Mouse (Mus musculus): Measurements from ENCODE around the gene Relb. TPM values are rescaled to one million over a fixed set of nuclear protein-coding genes. Genes with fewer than 3 reads are reported as not detected.
A peak's percentile ranks its signal among the peaks of the same experiment; 100 is the strongest.

Relb gene
- polyA plus RNA-seq (2012; rRNA removed): 22.5 and 23.5 TPM in 2 replicates

- DNase-seq (ENCODE audit: low spot score): peak; percentile 73
These were observed at the start of gene Relb for GRCm38 (mm10) chr7:19629361-19629734. Gene Relb, minus strand, starts transcription at chr7:19629438.

- no peak for DNase-seq (ENCODE audit: low spot score)
These were observed 49.7 kb upstream of the Relb start for GRCm38 (mm10) chr7:19678901-19679300.

GRCm38 (mm10) chr7:19677872-19678271 lies 48.6 kb upstream of the Relb start, which contains the start of gene Apoc2:
Gene Apoc2, minus strand, starts transcription at chr7:19677941.
- DNase-seq (ENCODE audit: low spot score): no peak

- DNase-seq (ENCODE audit: low spot score): no peak
These were observed 47.4 kb upstream of the Relb start for GRCm38 (mm10) chr7:19676662-19677061.

GRCm38 (mm10) chr7:19675824-19676223 lies 46.6 kb upstream of the Relb start:
- no peak for DNase-seq (ENCODE audit: low spot score)

GRCm38 (mm10) chr7:19673083-19673699 lies 44.0 kb upstream of the Relb start:
- DNase-seq (ENCODE audit: low spot score): no peak

GRCm38 (mm10) chr7:19671511-19671910 lies 42.3 kb upstream of the Relb start:
- DNase-seq (ENCODE audit: low spot score): no peak

- peak; percentile 65 for DNase-seq (ENCODE audit: low spot score)
These were observed 39.9 kb upstream of the Relb start for GRCm38 (mm10) chr7:19668947-19669721.

- no peak for DNase-seq (ENCODE audit: low spot score)
These were observed 38.2 kb upstream of the Relb start for GRCm38 (mm10) chr7:19667434-19667833.

GRCm38 (mm10) chr7:19666750-19667149 lies 37.5 kb upstream of the Relb start:
- no peak for DNase-seq (ENCODE audit: low spot score)

- peak; percentile 95 for DNase-seq (ENCODE audit: low spot score)
These were observed 36.0 kb upstream of the Relb start, which contains the start of gene Clptm1 for GRCm38 (mm10) chr7:19664955-19665841. Gene Clptm1, minus strand, starts transcription at chr7:19665033.

- DNase-seq (ENCODE audit: low spot score): no peak
These were observed 35.3 kb upstream of the Relb start for GRCm38 (mm10) chr7:19664455-19664954.

GRCm38 (mm10) chr7:19663940-19664339 lies 34.7 kb upstream of the Relb start:
- DNase-seq (ENCODE audit: low spot score): no peak

- DNase-seq (ENCODE audit: low spot score): no peak
These were observed 23.4 kb upstream of the Relb start for GRCm38 (mm10) chr7:19652614-19653013.

GRCm38 (mm10) chr7:19651063-19651786 lies 22.0 kb upstream of the Relb start:
- no peak for DNase-seq (ENCODE audit: low spot score)

- DNase-seq (ENCODE audit: low spot score): no peak
These were observed 12.0 kb upstream of the Relb start for GRCm38 (mm10) chr7:19641223-19641622.

- DNase-seq (ENCODE audit: low spot score): no peak
These were observed 6.0 kb upstream of the Relb start for GRCm38 (mm10) chr7:19635074-19635827.

- DNase-seq (ENCODE audit: low spot score): no peak
These were observed 5.4 kb upstream of the Relb start for GRCm38 (mm10) chr7:19634591-19634990.

GRCm38 (mm10) chr7:19633855-19634254 lies 4.6 kb upstream of the Relb start:
- DNase-seq (ENCODE audit: low spot score): no peak

GRCm38 (mm10) chr7:19633197-19633596 lies 4.0 kb upstream of the Relb start:
- no peak for DNase-seq (ENCODE audit: low spot score)

- no peak for DNase-seq (ENCODE audit: low spot score)
These were observed 3.5 kb upstream of the Relb start for GRCm38 (mm10) chr7:19632720-19633119.

Measured in urinary bladder, adult 2 months (tissue).